Mouse (Mus musculus) embryonic facial prominence, embryonic 10.5 days (tissue): ENCODE measurements at regions not wholly inside any gene's neighbourhood (a gene's known extent, or its start where the extent isn't known, plus 50 kb on each side); places are given as distances from the start of the nearest gene placed in this dataset.

Experiments
- DNase-seq: peaks from one replicate; pipeline ENCODE4 v3.0.0-alpha.2; 2017; ENCODE audit warnings: low spot score
- H3K27ac ChIP-seq: fragments of 300-500 bp; sonication (generic); replicated peaks from 2 replicates; pipeline ENCODE4 v1.5.1; 2016; ENCODE audit warnings: mild to moderate bottlenecking
- H3K27me3 ChIP-seq: fragments of 300-500 bp; sonication (generic); replicated peaks from 2 replicates; pipeline ENCODE4 v1.6.1; 2016; ENCODE audit warnings: low read depth, mild to moderate bottlenecking; ENCODE audit not compliant: poor library complexity, severe bottlenecking
- H3K36me3 ChIP-seq: fragments of 300-500 bp; sonication (generic); replicated peaks from 2 replicates; pipeline ENCODE4 v1.6.1; 2016; ENCODE audit warnings: mild to moderate bottlenecking, moderate library complexity
- H3K4me1 ChIP-seq: fragments of 300-500 bp; sonication (generic); 2 replicates; pipeline ENCODE4 v1.6.1; 2016
- H3K4me3 ChIP-seq: fragments of 300-500 bp; sonication (generic); 2 replicates; pipeline ENCODE4 v1.5.1; 2016; ENCODE audit warnings: mild to moderate bottlenecking, moderate library complexity
- H3K9me3 ChIP-seq: fragments of 300-500 bp; sonication (generic); 2 replicates; pipeline ENCODE4 v1.6.1; 2016; ENCODE audit warnings: mild to moderate bottlenecking
- WGBS: fragments of 180-500 bp; shearing (Covaris S2); methylation state at CpG from one replicate; pipeline ENCODE4 v1.1.7; 2016; 5-methylcytosine and 5-hydroxymethylcytosine counted together

- DNase-seq: no peak
- 20% methylated on average over 10 of the region's 10 CpGs for WGBS
- Histone ChIP-seq H3K27me3 (peaks cover 25% of the 10 kb centered on the region), H3K4me3 (peak overlapping the region; percentile 21; the same call in 1 of the 2 replicates), H3K27ac (no peak overlapping the region), H3K36me3 (no peaks in the 10 kb centered on the region), H3K9me3 (no peaks in the 10 kb centered on the region), H3K4me1 (peaks cover 30% of the 10 kb centered on the region)
These were observed 57.9 kb downstream of the Sox9 start for GRCm38 (mm10) chr11:112839721-112840494.

- H3K36me3 ChIP-seq: no peaks in the 10 kb centered on the region
- peak overlapping the region; percentile 21; the same call in 1 of the 2 replicates for H3K4me3 ChIP-seq
- H3K4me1 ChIP-seq: peaks cover 24% of the 10 kb centered on the region
- WGBS: 13% methylated on average over 10 of the region's 10 CpGs
- H3K27ac ChIP-seq: no peak overlapping the region
- DNase-seq: no peak
- no peaks in the 10 kb centered on the region for H3K9me3 ChIP-seq
- peaks cover 25% of the 10 kb centered on the region for H3K27me3 ChIP-seq
These were observed 58.4 kb downstream of the Sox9 start for GRCm38 (mm10) chr11:112840495-112840828.

- peaks cover 16% of the 10 kb centered on the region for H3K4me1 ChIP-seq
- H3K36me3 ChIP-seq: no peaks in the 10 kb centered on the region
- DNase-seq: no peak
- no peaks in the 10 kb centered on the region for H3K9me3 ChIP-seq
- H3K27me3 ChIP-seq: peaks cover 25% of the 10 kb centered on the region
- no peak overlapping the region for H3K27ac ChIP-seq
- no peak overlapping the region for H3K4me3 ChIP-seq
- 81% methylated on average over 8 of the region's 8 CpGs for WGBS
These were observed 62.4 kb downstream of the Sox9 start for GRCm38 (mm10) chr11:112844258-112844901.

GRCm38 (mm10) chr11:112847146-112847545, 65.1 kb downstream of the Sox9 start:
- no peaks in the 10 kb centered on the region for H3K9me3 ChIP-seq
- no peak overlapping the region for H3K27ac ChIP-seq
- H3K36me3 ChIP-seq: no peaks in the 10 kb centered on the region
- DNase-seq: no peak
- peaks cover 14% of the 10 kb centered on the region; the same call in 1 of the 2 replicates for H3K27me3 ChIP-seq
- 91% methylated on average over 2 of the region's 2 CpGs for WGBS
- H3K4me1 ChIP-seq: peaks cover 13% of the 10 kb centered on the region
- H3K4me3 ChIP-seq: no peak overlapping the region

- Histone ChIP-seq H3K4me3 (no peak overlapping the region), H3K9me3 (no peaks in the 10 kb centered on the region), H3K27me3 (peaks cover 7% of the 10 kb centered on the region; the same call in 1 of the 2 replicates), H3K27ac (no peak overlapping the region), H3K4me1 (peaks cover 8% of the 10 kb centered on the region), H3K36me3 (no peaks in the 10 kb centered on the region)
- 83% methylated on average over 3 of the region's 3 CpGs for WGBS
- DNase-seq: no peak
These were observed 65.8 kb downstream of the Sox9 start for GRCm38 (mm10) chr11:112847851-112848250.

GRCm38 (mm10) chr11:112849974-112850373, 68.0 kb downstream of the Sox9 start:
- WGBS: 82% methylated on average over 5 of the region's 5 CpGs
- Histone ChIP-seq H3K4me1 (peaks cover 13% of the 10 kb centered on the region), H3K27ac (no peak overlapping the region), H3K36me3 (no peaks in the 10 kb centered on the region), H3K9me3 (no peaks in the 10 kb centered on the region), H3K4me3 (no peak overlapping the region), H3K27me3 (0 out of 2 replicates have a peak, but pooled peaks cover 6% of the 10 kb centered on the region)
- no peak for DNase-seq

- DNase-seq: no peak
- Histone ChIP-seq H3K27me3 (0 out of 2 replicates have a peak, but pooled peaks cover 6% of the 10 kb centered on the region), H3K4me3 (no peak overlapping the region), H3K9me3 (no peaks in the 10 kb centered on the region), H3K27ac (no peak overlapping the region), H3K4me1 (peaks cover 13% of the 10 kb centered on the region), H3K36me3 (no peaks in the 10 kb centered on the region)
- 76% methylated on average over 13 of the region's 13 CpGs for WGBS
These were observed 68.7 kb downstream of the Sox9 start for GRCm38 (mm10) chr11:112850532-112851272.

GRCm38 (mm10) chr11:112851321-112851720, 69.3 kb downstream of the Sox9 start:
- Histone ChIP-seq H3K4me3 (no peak overlapping the region), H3K36me3 (no peaks in the 10 kb centered on the region), H3K27me3 (0 out of 2 replicates have a peak, but pooled peaks cover 6% of the 10 kb centered on the region), H3K4me1 (peaks cover 13% of the 10 kb centered on the region), H3K27ac (peak overlapping the region; percentile 40; the same call in 1 of the 2 replicates), H3K9me3 (no peaks in the 10 kb centered on the region)
- WGBS: 81% methylated on average over 9 of the region's 9 CpGs
- DNase-seq: no peak

GRCm38 (mm10) chr11:112855975-112856374, 74.0 kb downstream of the Sox9 start:
- peaks cover 6% of the 10 kb centered on the region; the same call in 1 of the 2 replicates for H3K9me3 ChIP-seq
- no peak for DNase-seq
- no peak overlapping the region for H3K27ac ChIP-seq
- H3K4me1 ChIP-seq: peaks cover 14% of the 10 kb centered on the region
- WGBS: 82% methylated on average over 5 of the region's 5 CpGs
- no peaks in the 10 kb centered on the region for H3K36me3 ChIP-seq
- no peak overlapping the region for H3K4me3 ChIP-seq
- no peaks in the 10 kb centered on the region for H3K27me3 ChIP-seq

GRCm38 (mm10) chr11:112859309-112859708, 77.3 kb downstream of the Sox9 start:
- 92% methylated on average over 7 of the region's 7 CpGs for WGBS
- H3K27ac ChIP-seq: no peak overlapping the region

GRCm38 (mm10) chr11:112860797-112861196, 78.8 kb downstream of the Sox9 start:
- DNase-seq: peak; percentile 23
- no peak overlapping the region for H3K4me3 ChIP-seq
- peaks cover 6% of the 10 kb centered on the region; the same call in 1 of the 2 replicates for H3K9me3 ChIP-seq
- peaks cover 28% of the 10 kb centered on the region for H3K4me1 ChIP-seq
- no peaks in the 10 kb centered on the region for H3K36me3 ChIP-seq
- H3K27me3 ChIP-seq: peaks cover 8% of the 10 kb centered on the region
- H3K27ac ChIP-seq: peak overlapping the region; percentile 72
- 21% methylated on average over 11 of the region's 11 CpGs for WGBS

More at GRCm38 (mm10) chr11:112859309-112859708, 77.3 kb downstream of the Sox9 start:
- Histone ChIP-seq H3K36me3 (no peaks in the 10 kb centered on the region), H3K9me3 (peaks cover 6% of the 10 kb centered on the region; the same call in 1 of the 2 replicates), H3K4me1 (peaks cover 30% of the 10 kb centered on the region), H3K27me3 (no peaks in the 10 kb centered on the region), H3K4me3 (no peak overlapping the region)
- no peak for DNase-seq

- Histone ChIP-seq H3K4me1 (peaks cover 28% of the 10 kb centered on the region), H3K9me3 (peaks cover 6% of the 10 kb centered on the region; the same call in 1 of the 2 replicates), H3K36me3 (no peaks in the 10 kb centered on the region), H3K27ac (peak overlapping the region; percentile 72), H3K27me3 (peaks cover 12% of the 10 kb centered on the region), H3K4me3 (no peak overlapping the region)
- 69% methylated on average over 5 of the region's 5 CpGs for WGBS
- DNase-seq: no peak
These were observed 79.2 kb downstream of the Sox9 start for GRCm38 (mm10) chr11:112861233-112861632.
